Mouse (Mus musculus): ENCODE measurements at regions not wholly inside any gene's neighbourhood (a gene's known extent, or its start where the extent isn't known, plus 50 kb on each side); places are given as distances from the start of the nearest gene placed in this dataset.
A peak's percentile ranks its signal among the peaks of the same experiment; 100 is the strongest.

DNA sequence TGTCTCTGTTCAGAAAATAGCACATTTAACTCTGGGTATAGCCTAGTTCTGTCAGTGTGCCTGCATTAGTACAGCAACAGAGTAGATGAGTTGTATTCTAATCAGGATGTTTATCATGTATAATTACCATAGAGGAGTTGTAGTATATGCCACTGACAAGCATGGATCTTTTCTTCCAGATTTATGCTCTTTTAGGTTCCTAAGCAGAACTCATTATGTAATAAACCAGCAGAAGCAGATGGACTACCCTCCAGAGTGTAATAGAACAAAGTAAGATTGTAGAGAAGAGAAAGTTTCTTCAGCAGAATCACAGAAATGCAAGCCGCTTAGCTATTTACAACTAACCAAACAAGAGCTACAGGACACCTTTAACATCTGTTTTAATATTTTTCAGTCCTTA, 517.2 kb upstream of the Epha5 start:
- no peak for ATAC-seq (ENCODE audit: insufficient read depth, low FRiP score, low TSS enrichment)
- no peaks in the 10 kb centered on the region for H3K27me3 ChIP-seq (ENCODE audit: control insufficient read depth, insufficient read depth, low read length)
- WGBS = 97% methylated on average over 1 of the region's 1 CpGs

DNA sequence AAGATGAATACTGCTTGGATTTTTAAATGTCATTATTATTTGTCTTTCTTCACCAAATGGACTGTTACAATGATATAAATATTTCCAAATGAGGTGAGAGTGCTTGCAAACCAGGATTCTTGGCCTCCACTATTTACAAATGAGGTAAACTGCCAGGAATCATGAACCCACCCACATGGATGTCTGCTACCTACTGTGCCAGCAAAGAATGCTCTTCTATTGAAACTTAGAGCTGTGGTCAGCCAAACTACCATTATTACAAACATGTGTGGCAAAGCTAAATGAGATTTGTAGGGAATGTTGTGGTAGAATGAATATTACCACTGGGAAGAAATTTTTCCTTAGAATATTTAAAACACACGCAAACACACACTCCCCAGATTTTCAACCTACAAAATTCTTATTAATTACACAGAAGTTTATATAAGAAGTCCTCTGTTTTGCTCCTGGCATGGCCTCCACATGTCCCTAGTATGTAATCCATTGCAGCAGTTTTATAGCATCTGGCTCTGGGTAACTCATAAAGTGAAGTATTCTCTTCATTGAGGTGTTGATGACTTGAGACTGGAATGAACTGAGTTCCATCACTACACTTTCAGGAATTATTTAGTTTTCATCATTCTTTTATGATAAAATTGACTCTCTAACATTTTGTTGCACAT, 500.6 kb upstream of the Epha5 start:
- H3K36me3 ChIP-seq (ENCODE audit: control insufficient read depth, insufficient read depth, low read length) = no peaks in the 10 kb centered on the region
- H3K9me3 ChIP-seq (ENCODE audit: control insufficient read depth, low read length) = no peaks in the 10 kb centered on the region
- H3K27me3 ChIP-seq (ENCODE audit: control insufficient read depth, insufficient read depth, low read length) = no peaks in the 10 kb centered on the region
- ATAC-seq (ENCODE audit: insufficient read depth, low FRiP score, low TSS enrichment) = no peak
- 79% methylated on average over 1 of the region's 1 CpGs for WGBS
- no peak for DNase-seq (ENCODE audit: low spot score)
- no peak overlapping the region for H3K9ac ChIP-seq (ENCODE audit: low read length)
- H3K4me3 ChIP-seq (ENCODE audit: low read depth, low read length) = no peak overlapping the region
- H3K4me2 ChIP-seq (ENCODE audit: low read depth) = no peak overlapping the region
- no peaks in the 10 kb centered on the region for H3K4me1 ChIP-seq (ENCODE audit: control insufficient read depth, insufficient read depth, low read length)
- H3K27ac ChIP-seq (ENCODE audit: low read depth, low read length) = no peak overlapping the region

More for the DNA sequence above, 517.2 kb upstream of the Epha5 start:
- H3K4me1 ChIP-seq (ENCODE audit: control insufficient read depth, insufficient read depth, low read length) = no peaks in the 10 kb centered on the region
- H3K36me3 ChIP-seq (ENCODE audit: control insufficient read depth, insufficient read depth, low read length) = no peaks in the 10 kb centered on the region
- H3K4me3 ChIP-seq (ENCODE audit: low read depth, low read length) = no peak overlapping the region
- no peak overlapping the region for H3K27ac ChIP-seq (ENCODE audit: low read depth, low read length)
- no peak for DNase-seq (ENCODE audit: low spot score)
- H3K4me2 ChIP-seq (ENCODE audit: low read depth) = no peak overlapping the region
- no peak overlapping the region for H3K9ac ChIP-seq (ENCODE audit: low read length)
- no peaks in the 10 kb centered on the region for H3K9me3 ChIP-seq (ENCODE audit: control insufficient read depth, low read length)

DNA sequence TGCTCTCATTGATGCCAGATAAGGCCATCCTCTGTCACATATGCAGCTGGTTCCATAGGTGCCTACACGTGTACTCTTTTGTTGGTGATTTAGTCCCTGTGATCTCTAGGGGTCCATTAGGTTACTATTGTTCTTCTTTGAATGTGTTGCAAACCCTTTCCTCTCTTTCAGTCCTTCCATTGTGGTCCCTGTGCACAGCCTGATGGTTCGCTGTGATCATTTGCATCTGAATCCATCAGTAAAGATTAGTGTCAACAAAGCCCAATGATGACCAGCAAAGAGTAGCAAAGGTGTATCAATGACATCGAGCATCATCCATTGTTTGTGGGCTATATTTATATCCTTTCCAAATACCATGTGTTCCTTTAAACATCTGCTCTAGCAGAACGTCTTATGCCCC, 484.5 kb upstream of the Epha5 start:
- no peaks in the 10 kb centered on the region for H3K4me1 ChIP-seq (ENCODE audit: control insufficient read depth, insufficient read depth, low read length)
- H3K4me2 ChIP-seq (ENCODE audit: low read depth) = no peak overlapping the region
- no peak overlapping the region for H3K4me3 ChIP-seq (ENCODE audit: low read depth, low read length)
- H3K9ac ChIP-seq (ENCODE audit: low read length) = no peak overlapping the region
- H3K36me3 ChIP-seq (ENCODE audit: control insufficient read depth, insufficient read depth, low read length) = no peaks in the 10 kb centered on the region
- H3K27ac ChIP-seq (ENCODE audit: low read depth, low read length) = no peak overlapping the region
- ATAC-seq (ENCODE audit: insufficient read depth, low FRiP score, low TSS enrichment) (no peak), DNase-seq (ENCODE audit: low spot score) (no peak)
- no peaks in the 10 kb centered on the region for H3K27me3 ChIP-seq (ENCODE audit: control insufficient read depth, insufficient read depth, low read length)
- 47% methylated on average over 4 of the region's 4 CpGs for WGBS
- H3K9me3 ChIP-seq (ENCODE audit: control insufficient read depth, low read length) = no peaks in the 10 kb centered on the region

DNA sequence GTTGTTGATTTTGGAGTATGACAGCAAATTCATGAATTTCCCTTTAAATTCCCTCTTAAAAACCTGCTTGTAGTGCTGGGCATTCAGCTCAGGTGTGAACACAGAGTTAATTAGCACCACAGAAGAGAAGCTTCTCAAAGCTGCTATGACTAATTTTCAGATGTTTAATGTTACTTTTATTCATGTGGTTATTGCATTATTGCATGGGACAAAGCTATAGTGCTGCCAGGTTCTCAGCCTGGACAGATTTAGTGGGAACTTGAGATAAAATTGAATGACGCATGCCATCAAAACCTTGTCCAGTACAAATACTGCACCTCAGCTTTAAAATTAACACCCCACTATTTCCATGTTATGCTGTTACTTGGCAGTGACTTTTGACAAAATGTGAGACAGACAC, 480.4 kb upstream of the Epha5 start:
- no peak for DNase-seq (ENCODE audit: low spot score)
- no peak for ATAC-seq (ENCODE audit: insufficient read depth, low FRiP score, low TSS enrichment)

DNA sequence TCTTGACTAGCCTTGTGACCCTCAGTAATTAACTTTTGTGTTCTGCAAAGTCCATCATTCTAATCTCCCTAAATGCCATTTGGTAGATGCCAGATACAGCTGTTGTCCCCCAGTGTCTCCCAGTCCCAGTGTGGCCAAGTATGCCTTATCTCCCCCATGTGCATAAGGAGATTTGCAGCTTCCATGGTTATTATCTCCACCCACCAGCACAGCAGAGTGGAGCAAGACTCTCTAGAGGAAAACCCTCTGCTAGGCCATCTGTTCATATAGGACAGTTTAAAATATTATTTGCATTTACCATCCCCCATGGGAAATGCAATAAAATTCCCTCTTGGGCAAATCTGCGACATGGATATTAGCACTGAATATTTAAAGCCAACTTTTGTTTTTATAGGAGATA, 436.4 kb upstream of the Epha5 start:
- H3K9ac ChIP-seq (ENCODE audit: low read length) = no peak overlapping the region
- no peak overlapping the region for H3K4me2 ChIP-seq (ENCODE audit: low read depth)
- no peaks in the 10 kb centered on the region for H3K27me3 ChIP-seq (ENCODE audit: control insufficient read depth, insufficient read depth, low read length)
- H3K27ac ChIP-seq (ENCODE audit: low read depth, low read length) = no peak overlapping the region
- H3K36me3 ChIP-seq (ENCODE audit: control insufficient read depth, insufficient read depth, low read length) = no peaks in the 10 kb centered on the region
- H3K4me1 ChIP-seq (ENCODE audit: control insufficient read depth, insufficient read depth, low read length) = peaks cover 3% of the 10 kb centered on the region; the same call in 1 of the 2 replicates
- no peak overlapping the region for H3K4me3 ChIP-seq (ENCODE audit: low read depth, low read length)
- 57% methylated on average over 1 of the region's 1 CpGs for WGBS
- no peaks in the 10 kb centered on the region for H3K9me3 ChIP-seq (ENCODE audit: control insufficient read depth, low read length)
- DNase-seq (ENCODE audit: low spot score) (peak; percentile 19), ATAC-seq (ENCODE audit: insufficient read depth, low FRiP score, low TSS enrichment) (peak; percentile 72)

More for the DNA sequence above, 480.4 kb upstream of the Epha5 start:
- Histone ChIP-seq H3K9me3 (ENCODE audit: control insufficient read depth, low read length) (no peaks in the 10 kb centered on the region), H3K27ac (ENCODE audit: low read depth, low read length) (no peak overlapping the region), H3K4me3 (ENCODE audit: low read depth, low read length) (no peak overlapping the region), H3K4me1 (ENCODE audit: control insufficient read depth, insufficient read depth, low read length) (no peaks in the 10 kb centered on the region), H3K4me2 (ENCODE audit: low read depth) (no peak overlapping the region), H3K9ac (ENCODE audit: low read length) (no peak overlapping the region), H3K36me3 (ENCODE audit: control insufficient read depth, insufficient read depth, low read length) (no peaks in the 10 kb centered on the region), H3K27me3 (ENCODE audit: control insufficient read depth, insufficient read depth, low read length) (no peaks in the 10 kb centered on the region)
- WGBS = 98% methylated on average over 1 of the region's 1 CpGs

DNA sequence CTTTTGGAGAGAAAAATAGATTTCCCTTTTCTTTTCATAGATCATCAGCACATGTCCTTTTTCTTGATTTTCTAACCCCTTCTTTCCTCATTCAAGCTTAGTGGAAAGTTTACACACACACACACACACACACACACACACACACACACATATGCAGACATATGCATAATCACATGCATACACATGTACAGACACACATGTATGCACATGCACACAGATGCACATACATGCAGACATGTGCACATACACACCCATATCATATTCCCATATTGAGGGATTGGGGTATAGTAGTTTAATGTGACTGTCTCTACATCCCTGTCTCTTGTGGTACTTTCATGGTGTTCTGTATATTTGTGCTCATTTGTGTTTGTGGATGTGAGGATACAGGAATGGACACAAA, 432.0 kb upstream of the Epha5 start:
- Histone ChIP-seq H3K9me3 (ENCODE audit: control insufficient read depth, low read length) (no peaks in the 10 kb centered on the region), H3K4me2 (ENCODE audit: low read depth) (no peak overlapping the region), H3K36me3 (ENCODE audit: control insufficient read depth, insufficient read depth, low read length) (no peaks in the 10 kb centered on the region), H3K9ac (ENCODE audit: low read length) (no peak overlapping the region), H3K27me3 (ENCODE audit: control insufficient read depth, insufficient read depth, low read length) (no peaks in the 10 kb centered on the region), H3K27ac (ENCODE audit: low read depth, low read length) (no peak overlapping the region), H3K4me3 (ENCODE audit: low read depth, low read length) (no peak overlapping the region), H3K4me1 (ENCODE audit: control insufficient read depth, insufficient read depth, low read length) (peaks cover 4% of the 10 kb centered on the region; the same call in 1 of the 2 replicates)
- DNase-seq (ENCODE audit: low spot score) (no peak), ATAC-seq (ENCODE audit: insufficient read depth, low FRiP score, low TSS enrichment) (no peak)

DNA sequence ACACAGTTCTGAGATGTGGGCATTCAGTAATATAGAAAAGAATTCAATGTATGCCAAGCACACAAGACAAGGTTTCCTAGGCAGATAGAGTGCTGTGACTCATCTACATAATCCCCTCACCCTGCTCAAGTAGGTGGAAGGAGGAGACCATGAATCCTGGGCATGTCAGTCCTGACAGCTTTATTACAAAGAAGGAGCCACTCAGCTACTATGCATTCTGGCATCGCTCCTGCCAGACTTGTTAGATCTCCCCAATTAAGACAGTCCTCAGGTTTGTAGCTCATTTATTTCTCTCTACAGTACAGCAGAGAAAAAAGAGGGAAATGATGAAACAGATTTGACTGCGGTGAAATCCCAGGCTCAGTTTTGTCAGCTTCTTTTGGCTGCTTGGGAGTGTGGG, 431.6 kb upstream of the Epha5 start:
- Histone ChIP-seq H3K9ac (ENCODE audit: low read length) (no peak overlapping the region), H3K27me3 (ENCODE audit: control insufficient read depth, insufficient read depth, low read length) (no peaks in the 10 kb centered on the region), H3K36me3 (ENCODE audit: control insufficient read depth, insufficient read depth, low read length) (no peaks in the 10 kb centered on the region), H3K9me3 (ENCODE audit: control insufficient read depth, low read length) (no peaks in the 10 kb centered on the region), H3K4me3 (ENCODE audit: low read depth, low read length) (no peak overlapping the region), H3K4me2 (ENCODE audit: low read depth) (no peak overlapping the region), H3K4me1 (ENCODE audit: control insufficient read depth, insufficient read depth, low read length) (peaks cover 4% of the 10 kb centered on the region; the same call in 1 of the 2 replicates), H3K27ac (ENCODE audit: low read depth, low read length) (no peak overlapping the region)
- 20% methylated on average over 2 of the region's 2 CpGs for WGBS
- DNase-seq (ENCODE audit: low spot score) = peak; percentile 12
- ATAC-seq (ENCODE audit: insufficient read depth, low FRiP score, low TSS enrichment) = peak; percentile 84; the same call in 1 of the 2 replicates

DNA sequence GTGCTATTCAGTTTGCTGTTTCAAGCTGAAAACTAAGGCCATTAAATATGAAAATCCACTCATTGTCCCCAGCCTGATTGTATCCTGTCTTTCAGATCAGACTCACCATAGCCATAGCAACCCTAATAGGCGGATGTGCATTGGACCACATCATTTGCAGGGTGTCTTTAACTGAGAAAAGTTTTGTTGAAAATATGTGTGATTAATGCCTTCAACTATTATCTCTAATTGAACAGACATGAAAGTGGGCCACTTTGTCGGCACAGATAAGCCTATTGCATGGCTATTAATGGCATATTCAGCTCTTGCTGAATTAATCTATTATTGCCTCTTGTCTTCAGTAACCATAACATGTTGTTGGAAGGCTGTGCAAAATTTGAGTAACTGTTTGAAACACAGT, 394.3 kb upstream of the Epha5 start:
- Histone ChIP-seq H3K4me1 (ENCODE audit: control insufficient read depth, insufficient read depth, low read length) (no peaks in the 10 kb centered on the region), H3K9me3 (ENCODE audit: control insufficient read depth, low read length) (no peaks in the 10 kb centered on the region), H3K4me3 (ENCODE audit: low read depth, low read length) (no peak overlapping the region), H3K36me3 (ENCODE audit: control insufficient read depth, insufficient read depth, low read length) (no peaks in the 10 kb centered on the region), H3K4me2 (ENCODE audit: low read depth) (no peak overlapping the region), H3K27ac (ENCODE audit: low read depth, low read length) (no peak overlapping the region), H3K27me3 (ENCODE audit: control insufficient read depth, insufficient read depth, low read length) (no peaks in the 10 kb centered on the region), H3K9ac (ENCODE audit: low read length) (no peak overlapping the region)
- 34% methylated on average over 2 of the region's 2 CpGs for WGBS
- DNase-seq (ENCODE audit: low spot score) = peak; percentile 46
- ATAC-seq (ENCODE audit: insufficient read depth, low FRiP score, low TSS enrichment) = peak; percentile 89

DNA sequence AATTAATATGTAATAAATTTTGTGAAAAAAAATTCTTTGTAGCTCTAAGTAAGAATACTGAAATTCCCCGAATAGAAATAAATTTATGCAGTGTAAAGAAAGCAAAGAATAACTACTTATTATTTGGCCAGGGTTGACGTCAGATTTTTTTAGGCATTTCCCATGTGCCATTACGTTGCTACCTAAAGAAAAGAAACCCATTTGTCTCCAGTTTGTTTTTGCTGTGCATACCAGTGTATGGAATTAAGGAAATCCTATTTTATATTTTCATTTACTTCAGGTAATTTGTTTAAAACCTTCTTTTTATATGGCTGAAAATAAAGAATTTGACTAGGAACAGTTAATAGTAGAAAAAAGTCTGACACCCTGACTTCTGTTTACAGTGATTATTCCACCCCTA, 393.7 kb upstream of the Epha5 start:
- WGBS = 52% methylated on average over 3 of the region's 3 CpGs
- H3K4me1 ChIP-seq (ENCODE audit: control insufficient read depth, insufficient read depth, low read length) = no peaks in the 10 kb centered on the region
- no peak for DNase-seq (ENCODE audit: low spot score)
- H3K9ac ChIP-seq (ENCODE audit: low read length) = no peak overlapping the region
- H3K4me3 ChIP-seq (ENCODE audit: low read depth, low read length) = no peak overlapping the region
- no peaks in the 10 kb centered on the region for H3K27me3 ChIP-seq (ENCODE audit: control insufficient read depth, insufficient read depth, low read length)
- peak; percentile 43 for ATAC-seq (ENCODE audit: insufficient read depth, low FRiP score, low TSS enrichment)
- no peak overlapping the region for H3K27ac ChIP-seq (ENCODE audit: low read depth, low read length)
- H3K9me3 ChIP-seq (ENCODE audit: control insufficient read depth, low read length) = no peaks in the 10 kb centered on the region
- H3K36me3 ChIP-seq (ENCODE audit: control insufficient read depth, insufficient read depth, low read length) = no peaks in the 10 kb centered on the region
- H3K4me2 ChIP-seq (ENCODE audit: low read depth) = no peak overlapping the region

All from neural tube, embryonic 11.5 days (tissue).